33 mouse cellular contexts compared by ENCODE assay signal in the genomic region with DNA sequence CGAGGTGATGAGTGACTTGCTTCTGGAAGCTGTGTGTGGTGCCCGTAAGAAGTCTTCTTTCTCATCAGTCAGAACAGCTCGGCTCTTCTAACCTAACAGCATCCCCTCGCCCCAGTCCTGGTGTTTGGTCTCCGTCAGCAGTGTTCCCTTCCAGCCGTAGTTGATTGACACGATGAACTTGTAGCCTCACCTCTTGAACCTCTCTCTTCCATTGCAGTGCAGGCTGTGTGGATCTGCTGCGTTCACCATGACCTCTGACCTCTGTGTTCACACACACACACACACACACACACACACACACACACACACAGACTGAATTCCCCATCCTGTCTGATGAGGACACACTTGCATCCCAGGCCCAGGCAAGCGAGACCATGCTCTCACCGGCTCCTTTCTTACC. TPM values are rescaled to one million over a fixed set of nuclear protein-coding genes. Genes with fewer than 3 reads are reported as not detected.
A peak's percentile ranks its signal among the peaks of the same experiment; 100 is the strongest.
DNase-seq lines count a peak whose midpoint lies in the region; ATAC-seq and TF ChIP-seq lines count a peak whose summit lies in the region.
"Had no signal": no experiment of that assay in that cellular context is flagged by ENCODE, and none has a peak within 500 bp of the region (broad histone marks: within the 10 kb centered on the region; RNA-seq: fewer than 3 reads in every experiment).

No protein-coding gene starts in this region.

- H3K4me2 ChIP-seq in forebrain, embryonic 11.5 days (ENCODE audit: low read depth, low read length, severe bottlenecking) = no peak overlapping the region
- H3K4me2 ChIP-seq in forebrain, embryonic 16.5 days (ENCODE audit: low read length) = no peak overlapping the region
- H3K4me2 ChIP-seq in liver, embryonic 12.5 days = no peak overlapping the region
- H3K4me2 ChIP-seq in liver, embryonic 13.5 days = no peak overlapping the region
- H3K4me2 ChIP-seq in liver, postnatal 0 days (ENCODE audit: low read depth, low read length) = no peak overlapping the region
- H3K4me2 ChIP-seq: forebrain, embryonic 13.5 days; heart, embryonic 12.5 days; intestine, embryonic 15.5 days; lung, embryonic 14.5 days; neural tube, embryonic 12.5 days had no signal

- no peaks in the 10 kb centered on the region for H3K9me3 ChIP-seq in forebrain, embryonic 11.5 days (ENCODE audit: control insufficient read depth, low read length)
- no peaks in the 10 kb centered on the region for H3K9me3 ChIP-seq in forebrain, embryonic 16.5 days (ENCODE audit: control insufficient read depth, low read length)
- no peaks in the 10 kb centered on the region for H3K9me3 ChIP-seq in liver, embryonic 12.5 days (replicated peaks)
- no peaks in the 10 kb centered on the region for H3K9me3 ChIP-seq in liver, embryonic 13.5 days (replicated peaks)
- no peaks in the 10 kb centered on the region for H3K9me3 ChIP-seq in liver, postnatal 0 days (ENCODE audit: low read length)
- H3K9me3 ChIP-seq: forebrain, embryonic 13.5 days; heart, embryonic 12.5 days; intestine, embryonic 15.5 days; neural tube, embryonic 12.5 days had no signal

- peak; percentile 34; the same call in 1 of the 2 replicates for ATAC-seq in forebrain, embryonic 11.5 days (replicated peaks; ENCODE audit: low FRiP score)
- no peak for ATAC-seq in forebrain, embryonic 16.5 days
- ATAC-seq in liver, embryonic 12.5 days = peak; percentile 52; the same call in 1 of the 2 replicates
- ATAC-seq in liver, embryonic 13.5 days (ENCODE audit: low read depth) = peak; percentile 17; the same call in 1 of the 2 replicates
- ATAC-seq in liver, postnatal 0 days = peak; percentile 29
- ATAC-seq: forebrain, embryonic 13.5 days; hindbrain, postnatal 0 days; intestine, embryonic 15.5 days; Patski had no signal

- H3K9ac ChIP-seq in forebrain, embryonic 11.5 days (ENCODE audit: low read length) = no peak overlapping the region
- no peak overlapping the region for H3K9ac ChIP-seq in forebrain, embryonic 16.5 days (replicated peaks; ENCODE audit: low read depth, low read length)
- H3K9ac ChIP-seq in liver, embryonic 12.5 days = no peak overlapping the region
- H3K9ac ChIP-seq in liver, embryonic 13.5 days = no peak overlapping the region
- H3K9ac ChIP-seq in liver, postnatal 0 days (replicated peaks) = no peak overlapping the region
- H3K9ac ChIP-seq: forebrain, embryonic 13.5 days; heart, embryonic 12.5 days; intestine, embryonic 15.5 days; lung, embryonic 14.5 days; neural tube, embryonic 12.5 days had no signal

- TF ChIP-seq EP300 in liver, postnatal 0 days (IDR thresholded peaks at IDR 0.05; ENCODE audit: low read depth) = no peak

- TF ChIP-seq CTCF in liver, postnatal 0 days (IDR thresholded peaks at IDR 0.05; ENCODE audit: low read depth) = no peak

- peaks cover 9% of the 10 kb centered on the region for H3K36me3 ChIP-seq in forebrain, embryonic 11.5 days (ENCODE audit: control insufficient read depth, insufficient read depth, low read length)
- peaks cover 42% of the 10 kb centered on the region for H3K36me3 ChIP-seq in forebrain, embryonic 16.5 days (ENCODE audit: control insufficient read depth, insufficient read depth)
- peaks cover 94% of the 10 kb centered on the region for H3K36me3 ChIP-seq in liver, embryonic 12.5 days
- peaks cover 88% of the 10 kb centered on the region for H3K36me3 ChIP-seq in liver, embryonic 13.5 days
- peaks cover 63% of the 10 kb centered on the region for H3K36me3 ChIP-seq in liver, postnatal 0 days (replicated peaks; ENCODE audit: insufficient read depth, low read length)

- no peak overlapping the region for H3K4me3 ChIP-seq in forebrain, embryonic 11.5 days (ENCODE audit: low read depth, low read length)
- H3K4me3 ChIP-seq in forebrain, embryonic 16.5 days (replicated peaks; ENCODE audit: low read length) = no peak overlapping the region
- no peak overlapping the region for H3K4me3 ChIP-seq in liver, embryonic 12.5 days
- H3K4me3 ChIP-seq in liver, embryonic 13.5 days (replicated peaks) = no peak overlapping the region
- no peak overlapping the region for H3K4me3 ChIP-seq in liver, postnatal 0 days (ENCODE audit: low read depth, low read length)
- H3K4me3 ChIP-seq: erythroblast, embryonic 14.5 days; forebrain, embryonic 13.5 days; heart, embryonic 12.5 days; intestine, embryonic 15.5 days; layer of hippocampus, adult 2 months; left cerebral cortex, adult 2 months; neural tube, embryonic 12.5 days had no signal

- H3K27me3 ChIP-seq in forebrain, embryonic 11.5 days (ENCODE audit: control insufficient read depth, insufficient read depth, low read length) = no peaks in the 10 kb centered on the region
- no peaks in the 10 kb centered on the region for H3K27me3 ChIP-seq in forebrain, embryonic 16.5 days (replicated peaks; ENCODE audit: control insufficient read depth, insufficient read depth, low read length)
- no peaks in the 10 kb centered on the region for H3K27me3 ChIP-seq in liver, embryonic 12.5 days (replicated peaks)
- H3K27me3 ChIP-seq in liver, embryonic 13.5 days = no peaks in the 10 kb centered on the region
- no peaks in the 10 kb centered on the region for H3K27me3 ChIP-seq in liver, postnatal 0 days (ENCODE audit: insufficient read depth, low read length)
- H3K27me3 ChIP-seq: forebrain, embryonic 13.5 days; heart, embryonic 12.5 days; intestine, embryonic 15.5 days; neural tube, embryonic 12.5 days; Patski had no signal

- WGBS in forebrain, embryonic 11.5 days = 91% methylated on average over 10 of the region's 10 CpGs
- WGBS in forebrain, embryonic 16.5 days = 91% methylated on average over 10 of the region's 10 CpGs
- WGBS in liver, embryonic 12.5 days (ENCODE audit: insufficient replicate concordance) = 77% methylated on average over 10 of the region's 10 CpGs
- 78% methylated on average over 10 of the region's 10 CpGs for WGBS in liver, embryonic 13.5 days (ENCODE audit: insufficient replicate concordance)
- 75% methylated on average over 10 of the region's 10 CpGs for WGBS in liver, postnatal 0 days (ENCODE audit: insufficient replicate concordance)

- no peak overlapping the region for H3K27ac ChIP-seq in forebrain, embryonic 11.5 days (ENCODE audit: low read depth, low read length)
- H3K27ac ChIP-seq in forebrain, embryonic 16.5 days (ENCODE audit: low read length) = no peak overlapping the region
- H3K27ac ChIP-seq in liver, embryonic 12.5 days = no peak overlapping the region
- no peak overlapping the region for H3K27ac ChIP-seq in liver, embryonic 13.5 days
- no peak overlapping the region for H3K27ac ChIP-seq in liver, postnatal 0 days (ENCODE audit: low read depth)
- H3K27ac ChIP-seq: forebrain, embryonic 13.5 days; hindbrain, postnatal 0 days; intestine, embryonic 15.5 days; layer of hippocampus, adult 2 months; left cerebral cortex, adult 2 months; neural tube, embryonic 12.5 days had no signal

- no peak for DNase-seq in forebrain, embryonic 11.5 days (ENCODE audit: low spot score)
- DNase-seq in liver = no peak
- no peak for DNase-seq in liver, embryonic 13.5 days
- no peak for DNase-seq in liver, postnatal 0 days
- no peak for DNase-seq in right cerebral cortex, postnatal 14 days
- DNase-seq: adrenal gland, postnatal 10 days; cerebellum, adult 9-11 months; embryo, embryonic 11 days; gastrocnemius, postnatal 25 days; heart, postnatal 4 days; kidney, adult 2 months; kidney, postnatal 36 days; left cerebral cortex, postnatal 4 days; lung, embryonic 14.5 days; lung, postnatal 14 days; thymus, postnatal 4 days had no signal

- no peaks in the 10 kb centered on the region for H3K4me1 ChIP-seq in forebrain, embryonic 11.5 days (replicated peaks; ENCODE audit: control insufficient read depth, insufficient read depth, low read length)
- H3K4me1 ChIP-seq in forebrain, embryonic 16.5 days (replicated peaks; ENCODE audit: control insufficient read depth, insufficient read depth, low read length) = no peaks in the 10 kb centered on the region
- no peaks in the 10 kb centered on the region for H3K4me1 ChIP-seq in liver, embryonic 12.5 days
- H3K4me1 ChIP-seq in liver, embryonic 13.5 days (replicated peaks) = peaks cover 4% of the 10 kb centered on the region
- H3K4me1 ChIP-seq in liver, postnatal 0 days (ENCODE audit: insufficient read depth) = no peaks in the 10 kb centered on the region
- H3K4me1 ChIP-seq: forebrain, embryonic 13.5 days; intestine, embryonic 15.5 days; neural tube, embryonic 12.5 days had no signal

RNA-seq across cellular contexts. Expression of gene Adh5, which starts 9.3 kb away (rescaled TPM):
- polyA plus RNA-seq in forebrain, embryonic 11.5 days (2014; fragmentation: Nextera tagmentation; extraction: Ambion mirVana) = 263 and 266 TPM in 2 replicates
- 260 and 293 TPM in 2 replicates for polyA plus RNA-seq in forebrain, embryonic 16.5 days (2015; fragmentation: Nextera tagmentation; extraction: Ambion mirVana)
- polyA plus RNA-seq in liver, embryonic 12.5 days (2016; fragmentation: Nextera tagmentation; extraction: Ambion mirVana) = 96.7 and 98.9 TPM in 2 replicates
- polyA plus RNA-seq in liver, embryonic 13.5 days (2015; fragmentation: Nextera tagmentation; extraction: Ambion mirVana) = 89.4 and 104 TPM in 2 replicates
- 247 and 271 TPM in 2 replicates for polyA plus RNA-seq in liver, postnatal 0 days (2015; fragmentation: Nextera tagmentation; extraction: Ambion mirVana)

RNA-seq across cellular contexts. Expression of gene Adh4, which starts 36.9 kb away (rescaled TPM):
- not detected in 2 replicates for polyA plus RNA-seq in forebrain, embryonic 11.5 days (2014; fragmentation: Nextera tagmentation; extraction: Ambion mirVana)
- polyA plus RNA-seq in forebrain, embryonic 16.5 days (2015; fragmentation: Nextera tagmentation; extraction: Ambion mirVana) = not detected in 2 replicates
- 0.20 TPM in 1 of 2 replicates, not detected in the other for polyA plus RNA-seq in liver, embryonic 12.5 days (2016; fragmentation: Nextera tagmentation; extraction: Ambion mirVana)
- 0.09 TPM in 1 of 2 replicates, not detected in the other for polyA plus RNA-seq in liver, embryonic 13.5 days (2015; fragmentation: Nextera tagmentation; extraction: Ambion mirVana)
- polyA plus RNA-seq in liver, postnatal 0 days (2015; fragmentation: Nextera tagmentation; extraction: Ambion mirVana) = 0.82 and 1.6 TPM in 2 replicates
- polyA plus RNA-seq: embryonic facial prominence, embryonic 14.5 days; erythroblast, embryonic 14.5 days; forebrain, embryonic 13.5 days; frontal cortex, adult 2 months; heart, embryonic 12.5 days; heart, postnatal 0 days; hindbrain, postnatal 0 days; kidney, embryonic 16.5 days; limb, embryonic 14.5 days; lung, embryonic 14.5 days; neural tube, embryonic 12.5 days; Patski; thymus, postnatal 0 days had no signal

RNA-seq across cellular contexts. Expression of gene Metap1, which starts 37.1 kb away (rescaled TPM):
- 47.9 and 51.0 TPM in 2 replicates for polyA plus RNA-seq in forebrain, embryonic 11.5 days (2014; fragmentation: Nextera tagmentation; extraction: Ambion mirVana)
- polyA plus RNA-seq in forebrain, embryonic 16.5 days (2015; fragmentation: Nextera tagmentation; extraction: Ambion mirVana) = 48.0 and 52.3 TPM in 2 replicates
- polyA plus RNA-seq in liver, embryonic 12.5 days (2016; fragmentation: Nextera tagmentation; extraction: Ambion mirVana) = 31.8 and 33.1 TPM in 2 replicates
- 26.1 and 32.0 TPM in 2 replicates for polyA plus RNA-seq in liver, embryonic 13.5 days (2015; fragmentation: Nextera tagmentation; extraction: Ambion mirVana)
- polyA plus RNA-seq in liver, postnatal 0 days (2015; fragmentation: Nextera tagmentation; extraction: Ambion mirVana) = 17.3 and 17.4 TPM in 2 replicates
